Comparison of ENCODE assay signal across 25 mouse cellular contexts in the genomic region with DNA sequence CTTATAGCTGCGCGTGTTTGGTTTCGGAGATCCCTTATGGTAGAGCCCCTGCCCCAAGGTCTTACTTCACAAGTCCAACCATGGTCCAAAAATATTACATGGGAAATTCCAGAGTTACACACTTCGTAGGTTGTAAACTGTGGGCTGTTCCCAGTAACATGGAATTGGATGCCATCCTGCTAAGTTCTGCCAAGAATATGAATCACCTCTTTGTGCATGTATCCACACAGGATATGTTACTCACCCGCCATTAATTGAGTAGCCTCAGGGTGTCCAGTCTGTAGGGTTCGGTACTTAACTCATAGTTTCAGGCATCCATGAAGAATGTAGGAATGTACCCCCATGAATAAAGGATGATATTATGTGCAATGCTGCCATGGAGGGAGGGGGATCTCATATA. TPM values are rescaled to one million over a fixed set of nuclear protein-coding genes. Genes with fewer than 3 reads are reported as not detected.
DNase-seq lines count a peak whose midpoint lies in the region; ATAC-seq and TF ChIP-seq lines count a peak whose summit lies in the region.
"Had no signal": no experiment of that assay in that cellular context is flagged by ENCODE, and none has a peak within 500 bp of the region (broad histone marks: within the 10 kb centered on the region; RNA-seq: fewer than 3 reads in every experiment).

No protein-coding gene starts in this region.

- no peak overlapping the region for H3ac ChIP-seq in C2C12 (ENCODE audit: control insufficient read depth, insufficient read length, low read depth)

- no peak overlapping the region for H3K27ac ChIP-seq in embryonic facial prominence, embryonic 15.5 days (replicated peaks)
- H3K27ac ChIP-seq in limb, embryonic 15.5 days: peak overlapping the region; percentile 35; the same call in 1 of the 2 replicates
- H3K27ac ChIP-seq in midbrain, embryonic 14.5 days (replicated peaks; ENCODE audit: low read depth, low read length): no peak overlapping the region
- H3K27ac ChIP-seq: hindbrain, embryonic 15.5 days; layer of hippocampus, adult 2 months; liver, embryonic 15.5 days; neural tube, embryonic 15.5 days; stomach, embryonic 15.5 days had no signal

- WGBS in embryonic facial prominence, embryonic 15.5 days: 61% methylated on average over 6 of the region's 6 CpGs
- 60% methylated on average over 6 of the region's 6 CpGs for whole genome bisulfite sequencing in limb, embryonic 15.5 days
- 95% methylated on average over 6 of the region's 6 CpGs for WGBS in midbrain, embryonic 14.5 days

- no peak for TF ChIP-seq CTCF in C2C12 (IDR thresholded peaks at IDR 0.05; ENCODE audit: control insufficient read depth, insufficient read depth, insufficient read length)

- DNase-seq in adrenal gland, adult 2 months: peak; percentile 25
- DNase-seq in adrenal gland, postnatal 25 days: no peak
- no peak for DNase-seq in midbrain, embryonic 14.5 days
- no peak for DNase-seq in layer of hippocampus, postnatal 25 days (ENCODE audit: extremely low spot score in 1 of 2, low spot score in 1 of 2)
- DNase-seq: adrenal gland, postnatal 14 days; cerebellum, adult 11 months; cerebellum, adult 9-11 months; forebrain, postnatal 0 days; gastrocnemius, postnatal 36 days; heart, postnatal 36 days; kidney, adult 8-10 months; kidney, postnatal 14 days; layer of hippocampus, postnatal 36 days; liver; right cerebral cortex, adult 18-20 months; thymus, adult 18-20 months; thymus, postnatal 36 days had no signal

- H3K27me3 ChIP-seq in C2C12 (ENCODE audit: control insufficient read depth, insufficient read depth, insufficient read length): no peaks in the 10 kb centered on the region
- H3K27me3 ChIP-seq in embryonic facial prominence, embryonic 15.5 days: no peaks in the 10 kb centered on the region
- no peaks in the 10 kb centered on the region for H3K27me3 ChIP-seq in limb, embryonic 15.5 days
- H3K27me3 ChIP-seq in midbrain, embryonic 14.5 days (ENCODE audit: control insufficient read depth, insufficient read depth, low read length): no peaks in the 10 kb centered on the region
- H3K27me3 ChIP-seq: hindbrain, embryonic 15.5 days; liver, embryonic 15.5 days; neural tube, embryonic 15.5 days; stomach, embryonic 15.5 days had no signal

- no peak overlapping the region for H3K9ac ChIP-seq in embryonic facial prominence, embryonic 15.5 days
- H3K9ac ChIP-seq in limb, embryonic 15.5 days: no peak overlapping the region
- H3K9ac ChIP-seq in midbrain, embryonic 14.5 days (replicated peaks; ENCODE audit: low read length): no peak overlapping the region
- H3K9ac ChIP-seq: forebrain, postnatal 0 days; hindbrain, embryonic 15.5 days; liver, embryonic 15.5 days; neural tube, embryonic 15.5 days; stomach, embryonic 15.5 days had no signal

- H3K4me2 ChIP-seq in embryonic facial prominence, embryonic 15.5 days (replicated peaks): no peak overlapping the region
- H3K4me2 ChIP-seq in limb, embryonic 15.5 days: no peak overlapping the region
- H3K4me2 ChIP-seq in midbrain, embryonic 14.5 days (ENCODE audit: low read length): no peak overlapping the region
- H3K4me2 ChIP-seq: hindbrain, embryonic 15.5 days; liver, embryonic 15.5 days; neural tube, embryonic 15.5 days; stomach, embryonic 15.5 days had no signal

- H3K36me3 ChIP-seq in C2C12 (ENCODE audit: control insufficient read depth, insufficient read depth): peaks cover 30% of the 10 kb centered on the region
- H3K36me3 ChIP-seq in embryonic facial prominence, embryonic 15.5 days: peaks cover 15% of the 10 kb centered on the region; the same call in 1 of the 2 replicates
- peaks cover 5% of the 10 kb centered on the region; the same call in 1 of the 2 replicates for H3K36me3 ChIP-seq in limb, embryonic 15.5 days
- no peaks in the 10 kb centered on the region for H3K36me3 ChIP-seq in midbrain, embryonic 14.5 days (ENCODE audit: control insufficient read depth, insufficient read depth, low read length)
- H3K36me3 ChIP-seq: hindbrain, embryonic 15.5 days; liver, embryonic 15.5 days; neural tube, embryonic 15.5 days; stomach, embryonic 15.5 days had no signal

- H3K79me2 ChIP-seq in C2C12 (ENCODE audit: control insufficient read depth, insufficient read depth): no peaks in the 10 kb centered on the region

- H3K79me3 ChIP-seq in C2C12 (ENCODE audit: low read depth): no peaks in the 10 kb centered on the region

- H3K4me1 ChIP-seq in embryonic facial prominence, embryonic 15.5 days: peaks cover 14% of the 10 kb centered on the region; the same call in 1 of the 2 replicates
- peaks cover 23% of the 10 kb centered on the region; the same call in 1 of the 2 replicates for H3K4me1 ChIP-seq in limb, embryonic 15.5 days
- no peaks in the 10 kb centered on the region for H3K4me1 ChIP-seq in midbrain, embryonic 14.5 days (ENCODE audit: control insufficient read depth, insufficient read depth, low read length)
- H3K4me1 ChIP-seq: hindbrain, embryonic 15.5 days; liver, embryonic 15.5 days; stomach, embryonic 15.5 days had no signal

- no peak overlapping the region for H3K4me3 ChIP-seq in C2C12 (ENCODE audit: insufficient read depth, poor library complexity, severe bottlenecking)
- no peak overlapping the region for H3K4me3 ChIP-seq in embryonic facial prominence, embryonic 15.5 days (replicated peaks)
- H3K4me3 ChIP-seq in limb, embryonic 15.5 days: no peak overlapping the region
- H3K4me3 ChIP-seq in midbrain, embryonic 14.5 days (replicated peaks; ENCODE audit: low read depth, low read length): no peak overlapping the region
- H3K4me3 ChIP-seq: hindbrain, embryonic 15.5 days; layer of hippocampus, adult 2 months; liver, embryonic 15.5 days; neural tube, embryonic 15.5 days; stomach, embryonic 15.5 days had no signal

- ATAC-seq in embryonic facial prominence, embryonic 15.5 days (ENCODE audit: insufficient number of reproducible peaks, low FRiP score, low TSS enrichment, low read depth): peak; percentile 52
- 0 out of 2 replicates have a peak, but pooled peaks have one; percentile 15 for ATAC-seq in limb, embryonic 15.5 days (ENCODE audit: insufficient number of reproducible peaks, low FRiP score, low TSS enrichment, low read depth)
- no peak for ATAC-seq in midbrain, embryonic 14.5 days (ENCODE audit: low FRiP score, low TSS enrichment)
- ATAC-seq: forebrain, postnatal 0 days had no signal

- H3K9me3 ChIP-seq in embryonic facial prominence, embryonic 15.5 days (replicated peaks): no peaks in the 10 kb centered on the region
- H3K9me3 ChIP-seq in limb, embryonic 15.5 days: no peaks in the 10 kb centered on the region
- no peaks in the 10 kb centered on the region for H3K9me3 ChIP-seq in midbrain, embryonic 14.5 days (ENCODE audit: control insufficient read depth, low read length)
- H3K9me3 ChIP-seq: hindbrain, embryonic 15.5 days; liver, embryonic 15.5 days; neural tube, embryonic 15.5 days; stomach, embryonic 15.5 days had no signal

TF ChIP-seq in C2C12, 6 proteins besides CTCF, POLR2A, EP300 and RAD21:
- TF ChIP-seq MAX (IDR thresholded peaks at IDR 0.05) (no peak), CEBPB (IDR thresholded peaks at IDR 0.05; ENCODE audit: low read depth) (peak; percentile 14), FOSL1 (IDR thresholded peaks at IDR 0.05; ENCODE audit: insufficient read depth, low read length, poor library complexity, severe bottlenecking) (peak; percentile 50)

RNA-seq across cellular contexts. Expression of gene Ppp4r2, which starts 34.1 kb away (rescaled TPM):
- total RNA-seq in adrenal gland, adult 2 months (2021): 10 to 100 TPM; 71.5 to 89.5 TPM
- 6.9 and 8.0 TPM in 2 replicates for polyA plus RNA-seq in adrenal gland, adult 2 months (2012; rRNA removed)
- 71.3 and 86.9 TPM in 2 replicates for total RNA-seq in adrenal gland, postnatal 25 days (2021)
- 20.9 TPM for polyA plus RNA-seq in C2C12 (2012; fragmentation: generic; extraction: Trizol)
- 18.7 and 22.6 TPM in 2 replicates for polyA plus RNA-seq in embryonic facial prominence, embryonic 15.5 days (2015; fragmentation: Nextera tagmentation; extraction: Ambion mirVana)
- polyA plus RNA-seq in limb, embryonic 15.5 days (2015; fragmentation: Nextera tagmentation; extraction: Ambion mirVana): 16.3 and 23.7 TPM in 2 replicates
- polyA plus RNA-seq in midbrain, embryonic 14.5 days (2014; fragmentation: Nextera tagmentation; extraction: Ambion mirVana): 28.0 and 35.2 TPM in 2 replicates
- total RNA-seq in layer of hippocampus, postnatal 25 days (2021): 10 to 100 TPM; 73.4 to 80.7 TPM
